Mouse (Mus musculus) CH12.LX (cell line): ENCODE results near the gene Cnot11. TPM values are rescaled to one million over a fixed set of nuclear protein-coding genes. Genes with fewer than 3 reads are reported as not detected.

Experiments used
- DNase-seq: peaks from one replicate; pipeline ENCODE4 v3.0.0-alpha.2; 2013; ENCODE audit errors: extremely low read depth
- H3K27ac ChIP-seq: 2 replicates; pipeline ENCODE4 v1.5.1; 2012; ENCODE audit warnings: low read depth, mild to moderate bottlenecking, control low read depth, moderate library complexity; ENCODE audit not compliant: insufficient read depth
- H3K27me3 ChIP-seq: replicated peaks from 2 replicates; pipeline ENCODE3; 2012; ENCODE audit warnings: inconsistent platforms
- H3K36me3 ChIP-seq, 2 experiments: replicated peaks in 1 of 2; 2 replicates each; pipeline versions ENCODE3 to v1.6.1; 2012; ENCODE audit warnings: inconsistent platforms in 1 of 2, low read length in 1 of 2, mild to moderate bottlenecking in 1 of 2, mixed read lengths in 1 of 2, moderate library complexity in 1 of 2; ENCODE audit not compliant: control insufficient read depth in 1 of 2, insufficient read depth in 1 of 2
- H3K4me1 ChIP-seq, 2 experiments: 2 replicates each; pipeline ENCODE4 v1.6.1; 2012; ENCODE audit warnings: inconsistent platforms in 1 of 2, moderate library complexity in 1 of 2; ENCODE audit not compliant: insufficient read depth in 2 of 2, control insufficient read depth in 1 of 2
- H3K4me2 ChIP-seq: 2 replicates; pipeline ENCODE4 v1.6.1; 2012; ENCODE audit warnings: low read depth, mild to moderate bottlenecking, control low read depth; ENCODE audit not compliant: poor library complexity, insufficient read depth, severe bottlenecking
- H3K4me3 ChIP-seq, 3 experiments: fragments of 150-350 bp in 1 of 3; sonication (generic) in 1 of 3; replicated peaks in 1 of 3; 2 replicates each; pipeline versions ENCODE3 to v1.5.1; 2011 to 2012; ENCODE audit warnings: low read depth in 2 of 3, low read length in 2 of 3, mild to moderate bottlenecking in 2 of 3, moderate library complexity in 2 of 3, control low read depth in 1 of 3, improper control_type of control experiment in 1 of 3, inconsistent platforms in 1 of 3, mixed read lengths in 1 of 3; ENCODE audit not compliant: poor library complexity in 1 of 3
- H3K79me2 ChIP-seq: replicated peaks from 2 replicates; pipeline ENCODE4 v1.6.1; 2012; ENCODE audit warnings: mild to moderate bottlenecking, moderate library complexity; ENCODE audit not compliant: control insufficient read depth, poor library complexity, insufficient read depth, severe bottlenecking; ENCODE audit errors: extremely low read depth
- H3K9ac ChIP-seq: 2 replicates; pipeline ENCODE4 v1.6.1; 2012; ENCODE audit warnings: low read depth, mild to moderate bottlenecking, control low read depth, moderate library complexity; ENCODE audit not compliant: insufficient read depth
- H3K9me3 ChIP-seq: replicated peaks from 2 replicates; pipeline ENCODE3; 2012; ENCODE audit warnings: low read length, inconsistent platforms, mixed read lengths
- CHD2 ChIP-seq: IDR thresholded peaks from 2 replicates; pipeline ENCODE4 v1.6.1; 2011; ENCODE audit warnings: low read length, improper control_type of control experiment
- ELF1 ChIP-seq: IDR thresholded peaks from 2 replicates; pipeline ENCODE4 v1.6.1; 2014; ENCODE audit warnings: low read depth, mild to moderate bottlenecking, inconsistent platforms, low read length, improper control_type of control experiment
- GABPA ChIP-seq: IDR thresholded peaks from 2 replicates; pipeline ENCODE4 v1.6.1; 2012; ENCODE audit warnings: low read depth, low read length, improper control_type of control experiment, inconsistent platforms; ENCODE audit not compliant: insufficient replicate concordance
- HCFC1 ChIP-seq: IDR thresholded peaks from 2 replicates; pipeline ENCODE4 v1.6.1; 2012; ENCODE audit warnings: low read depth, mild to moderate bottlenecking, inconsistent platforms, low read length, improper control_type of control experiment
- IRF4 ChIP-seq: IDR thresholded peaks from 2 replicates; pipeline ENCODE4 v1.6.1; 2014; ENCODE audit warnings: low read depth, mild to moderate bottlenecking, inconsistent platforms, low read length, improper control_type of control experiment
- JUN ChIP-seq: IDR thresholded peaks from 2 replicates; pipeline ENCODE4 v1.6.1; 2011; ENCODE audit warnings: low read depth, mild to moderate bottlenecking, low read length, improper control_type of control experiment, moderate library complexity; ENCODE audit not compliant: insufficient read depth
- KAT2A ChIP-seq: IDR thresholded peaks from 2 replicates; pipeline ENCODE4 v1.6.1; 2012; ENCODE audit warnings: low read length, improper control_type of control experiment, inconsistent platforms; ENCODE audit not compliant: insufficient replicate concordance
- MAFK ChIP-seq: IDR thresholded peaks from 2 replicates; pipeline ENCODE4 v1.6.1; 2011; ENCODE audit warnings: low read length, improper control_type of control experiment; ENCODE audit not compliant: insufficient replicate concordance
- MAX ChIP-seq: IDR thresholded peaks from 2 replicates; pipeline ENCODE4 v1.6.1; 2011; ENCODE audit warnings: low read length, improper control_type of control experiment
- MAZ ChIP-seq: IDR thresholded peaks from 2 replicates; pipeline ENCODE4 v1.6.1; 2012; ENCODE audit warnings: low read depth, mild to moderate bottlenecking, inconsistent platforms, low read length, improper control_type of control experiment, moderate library complexity
- MEF2A ChIP-seq: IDR thresholded peaks from 2 replicates; pipeline ENCODE4 v1.6.1; 2014; ENCODE audit warnings: low read depth, mild to moderate bottlenecking, inconsistent platforms, low read length, improper control_type of control experiment, borderline replicate concordance
- MYC ChIP-seq: IDR thresholded peaks from 2 replicates; pipeline ENCODE4 v1.6.1; 2011; ENCODE audit warnings: low read depth, mild to moderate bottlenecking, improper control_type of control experiment, low read length
- NRF1 ChIP-seq: IDR thresholded peaks from 2 replicates; pipeline ENCODE4 v1.6.1; 2014; ENCODE audit warnings: low read depth, mild to moderate bottlenecking, inconsistent platforms, low read length, improper control_type of control experiment, moderate library complexity
- PAX5 ChIP-seq: IDR thresholded peaks from 2 replicates; pipeline ENCODE4 v1.6.1; 2012; ENCODE audit warnings: low read length, inconsistent platforms, mixed read lengths
- POLR2A ChIP-seq: IDR thresholded peaks from 2 replicates; pipeline ENCODE4 v1.6.1; 2011; ENCODE audit warnings: low read depth, mild to moderate bottlenecking, improper control_type of control experiment, low read length
- POLR2AphosphoS2 ChIP-seq: IDR thresholded peaks from 2 replicates; pipeline ENCODE4 v1.6.1; 2011; ENCODE audit warnings: low read depth, low read length, improper control_type of control experiment
- SMC3 ChIP-seq: IDR thresholded peaks from 2 replicates; pipeline ENCODE4 v1.6.1; 2011; ENCODE audit warnings: low read depth, low read length, improper control_type of control experiment
- TBP ChIP-seq: conservative IDR thresholded peaks from 2 replicates; pipeline ENCODE4 v1.6.1; 2011; ENCODE audit warnings: low read depth, low read length, improper control_type of control experiment
- UBTF ChIP-seq: IDR thresholded peaks from 2 replicates; pipeline ENCODE4 v1.6.1; 2012; ENCODE audit warnings: low read depth, mild to moderate bottlenecking, inconsistent platforms, low read length, improper control_type of control experiment, moderate library complexity
- USF2 ChIP-seq: conservative IDR thresholded peaks from 2 replicates; pipeline ENCODE4 v1.6.1; 2011; ENCODE audit warnings: low read depth, low read length, improper control_type of control experiment
- ZMIZ1 ChIP-seq: IDR thresholded peaks from 2 replicates; pipeline ENCODE4 v1.6.1; 2012; ENCODE audit warnings: low read depth, mild to moderate bottlenecking, inconsistent platforms, low read length, improper control_type of control experiment
- dilution Hi-C: fragments of 300-500 bp; cut with MboI; formaldehyde crosslinking; loops from 2 replicates; pipeline ENCODE4 v1.14.3; 2020; ENCODE audit warnings: low sequenced_read_pairs; ENCODE audit not compliant: extremely low pct_unique_long_range_greater_than_20kb, extremely low pct_ligation_motif_present
- in situ Hi-C: fragments of 300-500 bp; cut with MboI; formaldehyde crosslinking; loops from 3 replicates; pipeline ENCODE4 v1.14.3; 2019; ENCODE audit warnings: low sequenced_read_pairs, low pct_ligation_motif_present, low pct_unique_long_range_greater_than_20kb, mixed read lengths
- polyA plus RNA-seq: library from polyadenylated mRNA; unstranded; fragments of >175 nt; gene quantifications from 2 replicates; pipeline ENCODE4 v1.2.1, GENCODE M21; 2012; ENCODE audit warnings: low read depth; ENCODE audit not compliant: insufficient read length
- total RNA-seq, 2 experiments: library from RNA; depleted of rRNA; stranded (reverse); fragments of 300-350 nt in 1 of 2; fragments of >200 nt in 1 of 2; gene quantifications; 2 replicates each; pipeline ENCODE4 v1.2.3; 2012 to 2014

Cnot11 gene
- total and polyA plus RNA-seq, 3 experiments = 15.3 to 34.9 (median 28.6) TPM

GRCm38 (mm10) chr1:39561920-39562319, 27.1 kb downstream of the Cnot11 start:
- no peak overlapping the region for H3K4me3 ChIP-seq
- H3K9me3 ChIP-seq = no peaks in the 10 kb centered on the region
- H3K4me2 ChIP-seq = no peak overlapping the region
- H3K27ac ChIP-seq = no peak overlapping the region
- H3K9ac ChIP-seq = no peak overlapping the region
- no peak for DNase-seq
- peaks cover 0 to 8% of the 10 kb centered on the region in 2 experiments; a peak in 1 of 4 replicates for H3K4me1 ChIP-seq
- H3K27me3 ChIP-seq = no peaks in the 10 kb centered on the region
- H3K79me2 ChIP-seq = 0 out of 2 replicates have a peak, but pooled peaks cover 5% of the 10 kb centered on the region
- TF ChIP-seq ZMIZ1 = no peak
- no peak for TF ChIP-seq MEF2A
- TF ChIP-seq MAFK = no peak
- in situ Hi-C loops (loop anchor here (25.0 kb wide), 1 partner anchor 375 kb away; no protein-coding TSS in a partner anchor), dilution Hi-C loops (no loop called here)
- H3K36me3 ChIP-seq = peaks cover 14 to 67% of the 10 kb centered on the region in 2 experiments

GRCm38 (mm10) chr1:39563161-39563560, 28.4 kb downstream of the Cnot11 start:
- no peaks in the 10 kb centered on the region for H3K27me3 ChIP-seq
- H3K4me2 ChIP-seq = no peak overlapping the region
- in situ Hi-C loops = loop anchor here (25.0 kb wide), 1 partner anchor 374 kb away; no protein-coding TSS in a partner anchor
- no peak overlapping the region for H3K4me3 ChIP-seq
- H3K9me3 ChIP-seq = no peaks in the 10 kb centered on the region
- TF ChIP-seq MAZ = no peak
- TF ChIP-seq CHD2 = no peak
- no peak for TF ChIP-seq TBP
- TF ChIP-seq NRF1 = no peak
- TF ChIP-seq ZMIZ1 = no peak
- no peak for TF ChIP-seq USF2
- no peak for TF ChIP-seq JUN
- no peak for TF ChIP-seq GABPA
- TF ChIP-seq UBTF = no peak
- TF ChIP-seq SMC3 = no peak
- no peak for TF ChIP-seq POLR2AphosphoS2
- TF ChIP-seq IRF4 = no peak
- TF ChIP-seq PAX5 = no peak
- no peak for TF ChIP-seq KAT2A
- TF ChIP-seq ELF1 = no peak
- TF ChIP-seq POLR2A = no peak
- TF ChIP-seq HCFC1 = no peak
- TF ChIP-seq MYC = no peak
- TF ChIP-seq MAX = no peak
- TF ChIP-seq, all 38 proteins: peak for 0
- H3K9ac ChIP-seq = no peak overlapping the region
- H3K36me3 ChIP-seq = peaks cover 14 to 57% of the 10 kb centered on the region in 2 experiments
- no peak overlapping the region for H3K27ac ChIP-seq
- 0 out of 2 replicates have a peak, but pooled peaks cover 10% of the 10 kb centered on the region for H3K79me2 ChIP-seq
- dilution Hi-C loops = no loop called here
- H3K4me1 ChIP-seq = peaks cover 0 to 8% of the 10 kb centered on the region in 2 experiments; a peak in 1 of 4 replicates
- DNase-seq = no peak
